Mouse (Mus musculus): ENCODE results near the gene Pex26. TPM values are rescaled to one million over a fixed set of nuclear protein-coding genes. Genes with fewer than 3 reads are reported as not detected.

Gene Pex26
- total and polyA plus RNA-seq, 3 experiments, result 8.6 to 16.9 (median 15.7) TPM

- TF ChIP-seq GATA1 (IDR thresholded peaks at IDR 0.05; ENCODE audit: borderline replicate concordance, low read length), result no peak
- TF ChIP-seq GATA2 (IDR thresholded peaks at IDR 0.05; ENCODE audit: borderline replicate concordance, low read depth, low read length), result no peak
- TF ChIP-seq POLR2AphosphoS5 (IDR thresholded peaks at IDR 0.05; ENCODE audit: insufficient replicate concordance, low read depth, low read length), result no peak
- no peak for TF ChIP-seq TAL1 (conservative IDR thresholded peaks at IDR 0.05; ENCODE audit: low read depth, low read length)
- TF ChIP-seq CTCF (IDR thresholded peaks at IDR 0.05; ENCODE audit: low read depth, low read length), result no peak
- DNase-seq (ENCODE audit: low spot score) (no peak), ATAC-seq (ENCODE audit: extremely low read depth, insufficient number of reproducible peaks, low FRiP score, poor library complexity, severe bottlenecking) (no peak)
- no peaks in the 10 kb centered on the region for H3K36me3 ChIP-seq (replicated peaks)
- peaks cover 66% of the 10 kb centered on the region for H3K27me3 ChIP-seq (ENCODE audit: insufficient read depth, low read length)
- no peaks in the 10 kb centered on the region for H3K9me3 ChIP-seq (replicated peaks)
- H3K4me3 ChIP-seq (ENCODE audit: low read depth, low read length), result no peak overlapping the region
- no peaks in the 10 kb centered on the region for H3K4me1 ChIP-seq (ENCODE audit: insufficient read depth, low read depth, low read length)
These were observed 27.4 kb upstream of the Pex26 start for GRCm38 (mm10) chr6:121156030-121156429.

- H3K9me3 ChIP-seq (replicated peaks), result no peaks in the 10 kb centered on the region
- no peak overlapping the region for H3K4me3 ChIP-seq (ENCODE audit: low read depth, low read length)
- no peak for TF ChIP-seq CTCF (IDR thresholded peaks at IDR 0.05; ENCODE audit: low read depth, low read length)
- TF ChIP-seq POLR2AphosphoS5 (IDR thresholded peaks at IDR 0.05; ENCODE audit: insufficient replicate concordance, low read depth, low read length), result no peak
- no peak for TF ChIP-seq TAL1 (conservative IDR thresholded peaks at IDR 0.05; ENCODE audit: low read depth, low read length)
- TF ChIP-seq GATA1 (IDR thresholded peaks at IDR 0.05; ENCODE audit: borderline replicate concordance, low read length), result no peak
- no peak for TF ChIP-seq GATA2 (IDR thresholded peaks at IDR 0.05; ENCODE audit: borderline replicate concordance, low read depth, low read length)
- no peaks in the 10 kb centered on the region for H3K4me1 ChIP-seq (ENCODE audit: insufficient read depth, low read depth, low read length)
- ATAC-seq (ENCODE audit: extremely low read depth, insufficient number of reproducible peaks, low FRiP score, poor library complexity, severe bottlenecking) (no peak), DNase-seq (ENCODE audit: low spot score) (no peak)
- no peaks in the 10 kb centered on the region for H3K36me3 ChIP-seq (replicated peaks)
- peaks cover 65% of the 10 kb centered on the region for H3K27me3 ChIP-seq (ENCODE audit: insufficient read depth, low read length)
These were observed 23.9 kb upstream of the Pex26 start for GRCm38 (mm10) chr6:121159616-121160015.

GRCm38 (mm10) chr6:121160126-121160525 lies 23.3 kb upstream of the Pex26 start:
- DNase-seq (ENCODE audit: low spot score) (no peak), ATAC-seq (ENCODE audit: extremely low read depth, insufficient number of reproducible peaks, low FRiP score, poor library complexity, severe bottlenecking) (no peak)
- Histone ChIP-seq H3K9me3 (replicated peaks) (no peaks in the 10 kb centered on the region), H3K27me3 (ENCODE audit: insufficient read depth, low read length) (peaks cover 65% of the 10 kb centered on the region), H3K4me3 (ENCODE audit: low read depth, low read length) (no peak overlapping the region), H3K4me1 (ENCODE audit: insufficient read depth, low read depth, low read length) (no peaks in the 10 kb centered on the region), H3K36me3 (replicated peaks) (no peaks in the 10 kb centered on the region)
- TF ChIP-seq POLR2AphosphoS5 (IDR thresholded peaks at IDR 0.05; ENCODE audit: insufficient replicate concordance, low read depth, low read length), result no peak
- no peak for TF ChIP-seq TAL1 (conservative IDR thresholded peaks at IDR 0.05; ENCODE audit: low read depth, low read length)
- no peak for TF ChIP-seq CTCF (IDR thresholded peaks at IDR 0.05; ENCODE audit: low read depth, low read length)
- no peak for TF ChIP-seq GATA1 (IDR thresholded peaks at IDR 0.05; ENCODE audit: borderline replicate concordance, low read length)

- Histone ChIP-seq H3K27me3 (ENCODE audit: insufficient read depth, low read length) (peaks cover 65% of the 10 kb centered on the region), H3K36me3 (replicated peaks) (no peaks in the 10 kb centered on the region), H3K9me3 (replicated peaks) (no peaks in the 10 kb centered on the region), H3K4me3 (ENCODE audit: low read depth, low read length) (no peak overlapping the region), H3K4me1 (ENCODE audit: insufficient read depth, low read depth, low read length) (no peaks in the 10 kb centered on the region)
- ATAC-seq (ENCODE audit: extremely low read depth, insufficient number of reproducible peaks, low FRiP score, poor library complexity, severe bottlenecking), result no peak
- DNase-seq (ENCODE audit: low spot score), result no peak
- TF ChIP-seq GATA2 (IDR thresholded peaks at IDR 0.05; ENCODE audit: borderline replicate concordance, low read depth, low read length) (no peak), GATA1 (IDR thresholded peaks at IDR 0.05; ENCODE audit: borderline replicate concordance, low read length) (no peak), TAL1 (conservative IDR thresholded peaks at IDR 0.05; ENCODE audit: low read depth, low read length) (no peak), POLR2AphosphoS5 (IDR thresholded peaks at IDR 0.05; ENCODE audit: insufficient replicate concordance, low read depth, low read length) (no peak), CTCF (IDR thresholded peaks at IDR 0.05; ENCODE audit: low read depth, low read length) (no peak)
These were observed 20.9 kb upstream of the Pex26 start for GRCm38 (mm10) chr6:121162616-121163015.

- TF ChIP-seq GATA1 (IDR thresholded peaks at IDR 0.05; ENCODE audit: borderline replicate concordance, low read length), result no peak
- no peak for TF ChIP-seq GATA2 (IDR thresholded peaks at IDR 0.05; ENCODE audit: borderline replicate concordance, low read depth, low read length)
- TF ChIP-seq POLR2AphosphoS5 (IDR thresholded peaks at IDR 0.05; ENCODE audit: insufficient replicate concordance, low read depth, low read length), result no peak
- no peak for TF ChIP-seq TAL1 (conservative IDR thresholded peaks at IDR 0.05; ENCODE audit: low read depth, low read length)
- no peak for TF ChIP-seq CTCF (IDR thresholded peaks at IDR 0.05; ENCODE audit: low read depth, low read length)
- DNase-seq (ENCODE audit: low spot score) (no peak), ATAC-seq (ENCODE audit: extremely low read depth, insufficient number of reproducible peaks, low FRiP score, poor library complexity, severe bottlenecking) (no peak)
- H3K9me3 ChIP-seq (replicated peaks), result no peaks in the 10 kb centered on the region
- H3K36me3 ChIP-seq (replicated peaks), result no peaks in the 10 kb centered on the region
- H3K4me1 ChIP-seq (ENCODE audit: insufficient read depth, low read depth, low read length), result no peaks in the 10 kb centered on the region
- no peak overlapping the region for H3K4me3 ChIP-seq (ENCODE audit: low read depth, low read length)
- H3K27me3 ChIP-seq (ENCODE audit: insufficient read depth, low read length), result peaks cover 69% of the 10 kb centered on the region
These were observed 17.3 kb upstream of the Pex26 start for GRCm38 (mm10) chr6:121166098-121166552.

GRCm38 (mm10) chr6:121167381-121167975 lies 16.0 kb upstream of the Pex26 start:
- H3K27me3 ChIP-seq (ENCODE audit: insufficient read depth, low read length), result peaks cover 67% of the 10 kb centered on the region
- TF ChIP-seq GATA1 (IDR thresholded peaks at IDR 0.05; ENCODE audit: borderline replicate concordance, low read length) (no peak), GATA2 (IDR thresholded peaks at IDR 0.05; ENCODE audit: borderline replicate concordance, low read depth, low read length) (no peak), TAL1 (conservative IDR thresholded peaks at IDR 0.05; ENCODE audit: low read depth, low read length) (no peak), POLR2AphosphoS5 (IDR thresholded peaks at IDR 0.05; ENCODE audit: insufficient replicate concordance, low read depth, low read length) (no peak), CTCF (IDR thresholded peaks at IDR 0.05; ENCODE audit: low read depth, low read length) (no peak)
- no peaks in the 10 kb centered on the region for H3K9me3 ChIP-seq (replicated peaks)
- no peaks in the 10 kb centered on the region for H3K4me1 ChIP-seq (ENCODE audit: insufficient read depth, low read depth, low read length)
- DNase-seq (ENCODE audit: low spot score), result no peak
- ATAC-seq (ENCODE audit: extremely low read depth, insufficient number of reproducible peaks, low FRiP score, poor library complexity, severe bottlenecking), result no peak
- H3K36me3 ChIP-seq (replicated peaks), result no peaks in the 10 kb centered on the region
- H3K4me3 ChIP-seq (ENCODE audit: low read depth, low read length), result no peak overlapping the region

Measured in G1E (cell line).